17 mouse cellular contexts compared by ENCODE assay signal in the genomic region with DNA sequence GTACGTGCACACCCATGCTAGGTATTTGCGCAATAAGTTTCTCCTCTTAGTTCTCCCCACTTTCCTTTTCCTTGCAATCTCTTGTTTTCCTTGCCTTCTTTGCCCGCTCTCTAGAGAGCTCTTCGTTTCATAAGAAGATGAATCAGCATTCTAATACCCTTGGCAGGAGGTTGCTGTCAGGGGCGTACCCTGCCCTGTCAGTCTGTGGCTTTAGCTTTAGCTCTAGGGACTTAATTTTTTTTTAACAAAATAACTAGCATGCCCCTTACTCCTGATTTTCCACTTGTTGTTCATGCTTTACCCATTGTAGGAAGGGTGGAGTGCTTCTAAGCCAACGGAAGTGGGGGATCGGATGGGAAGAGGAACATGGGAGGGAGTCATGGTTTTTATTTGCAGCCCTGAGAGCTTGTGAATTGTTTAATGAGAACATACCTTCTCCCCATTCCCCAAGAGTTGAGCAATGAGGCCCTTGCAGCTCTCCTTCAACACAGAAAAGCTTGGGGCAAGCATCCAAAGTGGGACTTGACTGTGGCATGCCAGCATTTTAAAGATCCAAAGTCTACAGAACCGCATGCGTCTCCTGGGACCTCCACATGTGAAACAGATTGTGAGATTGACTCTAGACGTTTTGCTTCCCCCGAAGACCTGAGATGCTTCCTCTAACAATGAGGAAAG.
DNase-seq lines count a peak whose midpoint lies in the region; ATAC-seq and TF ChIP-seq lines count a peak whose summit lies in the region.
"Had no signal": no experiment of that assay in that cellular context is flagged by ENCODE, and none has a peak within 500 bp of the region (broad histone marks: within the 10 kb centered on the region; RNA-seq: fewer than 3 reads in every experiment).

No protein-coding gene starts in this region.

- no peak overlapping the region for H3K4me2 ChIP-seq in kidney, embryonic 14.5 days (replicated peaks; ENCODE audit: low read depth, low read length)
- no peak overlapping the region for H3K4me2 ChIP-seq in limb, embryonic 13.5 days (replicated peaks)
- H3K4me2 ChIP-seq in intestine, embryonic 16.5 days (ENCODE audit: low read depth, low read length), result no peak overlapping the region
- H3K4me2 ChIP-seq in hindbrain, embryonic 12.5 days (replicated peaks), result no peak overlapping the region
- H3K4me2 ChIP-seq: heart, embryonic 13.5 days; midbrain, embryonic 15.5 days; neural tube, embryonic 13.5 days had no signal

- H3K9ac ChIP-seq in kidney, embryonic 14.5 days (ENCODE audit: low read depth, low read length), result no peak overlapping the region
- H3K9ac ChIP-seq in limb, embryonic 13.5 days, result no peak overlapping the region
- no peak overlapping the region for H3K9ac ChIP-seq in intestine, embryonic 16.5 days (ENCODE audit: low read depth, low read length)
- H3K9ac ChIP-seq in hindbrain, embryonic 12.5 days, result no peak overlapping the region
- H3K9ac ChIP-seq: heart, embryonic 13.5 days; liver, postnatal 0 days; midbrain, embryonic 15.5 days; neural tube, embryonic 13.5 days had no signal

- no peak overlapping the region for H3K4me3 ChIP-seq in kidney, embryonic 14.5 days (ENCODE audit: low read length)
- H3K4me3 ChIP-seq in limb, embryonic 13.5 days, result no peak overlapping the region
- no peak overlapping the region for H3K4me3 ChIP-seq in small intestine, adult 2 months (ENCODE audit: low read depth, low read length)
- no peak overlapping the region for H3K4me3 ChIP-seq in intestine, embryonic 16.5 days (ENCODE audit: low read length)
- no peak overlapping the region for H3K4me3 ChIP-seq in hindbrain, embryonic 12.5 days
- H3K4me3 ChIP-seq: heart, embryonic 13.5 days; midbrain, embryonic 15.5 days; neural tube, embryonic 13.5 days had no signal

- H3K9me3 ChIP-seq in kidney, embryonic 14.5 days (ENCODE audit: control insufficient read depth, low read length), result peaks cover 11% of the 10 kb centered on the region; the same call in 1 of the 2 replicates
- peaks cover 5% of the 10 kb centered on the region for H3K9me3 ChIP-seq in limb, embryonic 13.5 days
- no peaks in the 10 kb centered on the region for H3K9me3 ChIP-seq in intestine, embryonic 16.5 days (ENCODE audit: control insufficient read depth, low read length)
- no peaks in the 10 kb centered on the region for H3K9me3 ChIP-seq in hindbrain, embryonic 12.5 days (replicated peaks)
- H3K9me3 ChIP-seq: heart, embryonic 13.5 days; midbrain, embryonic 15.5 days; neural tube, embryonic 13.5 days had no signal

- no peak overlapping the region for H3K27ac ChIP-seq in kidney, embryonic 14.5 days (ENCODE audit: low read depth, low read length)
- H3K27ac ChIP-seq in limb, embryonic 13.5 days, result peak overlapping the region; percentile 40; the same call in 1 of the 2 replicates
- H3K27ac ChIP-seq in small intestine, adult 2 months (ENCODE audit: insufficient read depth, low read depth, low read length), result peak overlapping the region; percentile 19; the same call in 1 of the 2 replicates
- no peak overlapping the region for H3K27ac ChIP-seq in intestine, embryonic 16.5 days (ENCODE audit: low read length)
- H3K27ac ChIP-seq in hindbrain, embryonic 12.5 days, result no peak overlapping the region
- H3K27ac ChIP-seq: heart, embryonic 13.5 days; midbrain, embryonic 15.5 days; neural tube, embryonic 13.5 days; stomach, postnatal 0 days had no signal

- TF ChIP-seq POLR2A in small intestine, adult 2 months (IDR thresholded peaks at IDR 0.05; ENCODE audit: low read depth, low read length), result no peak

- peak; percentile 37 for DNase-seq in adrenal gland, adult 2 months
- DNase-seq in adrenal gland, postnatal 4 days (ENCODE audit: low spot score in 2 of 2), result no peak
- DNase-seq in kidney, adult 8-10 months, result peak; percentile 28 to 47
- DNase-seq: cerebellum, adult 18-20 months; liver, postnatal 0 days; right cerebral cortex, postnatal 25 days had no signal

- peaks cover 6% of the 10 kb centered on the region for H3K4me1 ChIP-seq in kidney, embryonic 14.5 days (ENCODE audit: control insufficient read depth, insufficient read depth, low read length)
- peaks cover 52% of the 10 kb centered on the region for H3K4me1 ChIP-seq in limb, embryonic 13.5 days
- no peaks in the 10 kb centered on the region for H3K4me1 ChIP-seq in small intestine, adult 2 months (ENCODE audit: control insufficient read depth, insufficient read depth, insufficient read length, low read length)
- H3K4me1 ChIP-seq in intestine, embryonic 16.5 days (ENCODE audit: control insufficient read depth, insufficient read depth, low read length), result no peaks in the 10 kb centered on the region
- peaks cover 4% of the 10 kb centered on the region for H3K4me1 ChIP-seq in hindbrain, embryonic 12.5 days
- H3K4me1 ChIP-seq: midbrain, embryonic 15.5 days had no signal

- 86% methylated on average over 11 of the region's 11 CpGs for WGBS in kidney, embryonic 14.5 days
- WGBS in limb, embryonic 13.5 days, result 58% methylated on average over 11 of the region's 11 CpGs
- WGBS in small intestine, adult 2 months, result 74% methylated on average over 11 of the region's 11 CpGs
- WGBS in intestine, embryonic 16.5 days, result 87% methylated on average over 11 of the region's 11 CpGs
- 76% methylated on average over 11 of the region's 11 CpGs for WGBS in hindbrain, embryonic 12.5 days

- H3K27me3 ChIP-seq in kidney, embryonic 14.5 days (ENCODE audit: control insufficient read depth, insufficient read depth, low read length), result no peaks in the 10 kb centered on the region
- H3K27me3 ChIP-seq in limb, embryonic 13.5 days, result no peaks in the 10 kb centered on the region
- no peaks in the 10 kb centered on the region for H3K27me3 ChIP-seq in small intestine, adult 2 months (ENCODE audit: control insufficient read depth, insufficient read depth, low read length)
- no peaks in the 10 kb centered on the region for H3K27me3 ChIP-seq in intestine, embryonic 16.5 days (replicated peaks; ENCODE audit: control insufficient read depth, insufficient read depth, low read length)
- H3K27me3 ChIP-seq in hindbrain, embryonic 12.5 days, result no peaks in the 10 kb centered on the region
- H3K27me3 ChIP-seq: heart, embryonic 13.5 days; midbrain, embryonic 15.5 days; neural tube, embryonic 13.5 days had no signal

- no peaks in the 10 kb centered on the region for H3K36me3 ChIP-seq in kidney, embryonic 14.5 days (ENCODE audit: control insufficient read depth, insufficient read depth, low read length)
- no peaks in the 10 kb centered on the region for H3K36me3 ChIP-seq in limb, embryonic 13.5 days
- H3K36me3 ChIP-seq in small intestine, adult 2 months (ENCODE audit: control insufficient read depth, insufficient read depth, low read length), result no peaks in the 10 kb centered on the region
- no peaks in the 10 kb centered on the region for H3K36me3 ChIP-seq in intestine, embryonic 16.5 days (ENCODE audit: control insufficient read depth, insufficient read depth, low read length)
- no peaks in the 10 kb centered on the region for H3K36me3 ChIP-seq in hindbrain, embryonic 12.5 days
- H3K36me3 ChIP-seq: G1E; heart, embryonic 13.5 days; midbrain, embryonic 15.5 days; neural tube, embryonic 13.5 days had no signal

- no peak for TF ChIP-seq CTCF in small intestine, adult 2 months (IDR thresholded peaks at IDR 0.05; ENCODE audit: extremely low read depth, insufficient read length, insufficient replicate concordance, low read depth, low read length)

- no peak for ATAC-seq in kidney, embryonic 14.5 days (ENCODE audit: low FRiP score, low TSS enrichment)
- ATAC-seq in limb, embryonic 13.5 days (ENCODE audit: low FRiP score, low read depth), result no peak
- ATAC-seq in intestine, embryonic 16.5 days, result no peak
- ATAC-seq in hindbrain, embryonic 12.5 days (ENCODE audit: low FRiP score), result no peak
- ATAC-seq: inflammation-experienced regulatory T-cells, adult 6 months; liver, postnatal 0 days; midbrain, embryonic 15.5 days had no signal

Comparison
In these comparisons a context has a peak if more than half of its experiments do, and no peak if none do; other contexts are left out.
1. DNase-seq: peak in adrenal gland, adult 2 months (single experiment) and kidney, adult 8-10 months (2 of 2); none in adrenal gland, postnatal 4 days (0 of 2).
2. H3K27ac ChIP-seq: peak in limb, embryonic 13.5 days (single experiment) and small intestine, adult 2 months (single experiment); none in kidney, embryonic 14.5 days (single experiment), intestine, embryonic 16.5 days (single experiment) and hindbrain, embryonic 12.5 days (single experiment).